Mouse (Mus musculus) gastrocnemius, adult 8-10 months (tissue): Measurements from ENCODE around the gene Arap1. TPM values are rescaled to one million over a fixed set of nuclear protein-coding genes. Genes with fewer than 3 reads are reported as not detected.
A peak's percentile ranks its signal among the peaks of the same experiment; 100 is the strongest.

ENCODE experiments used
- DNase-seq, 2 experiments: peaks; one replicate each; pipeline ENCODE4 v3.0.0; 2022; ENCODE audit warnings: low spot score in 2 of 2
- total RNA-seq, 4 experiments: library from RNA; stranded (reverse); gene quantifications; 2 replicates each; pipeline ENCODE4 v1.2.4; 2022

The Arap1 gene
- total RNA-seq, 4 experiments from 2014 or later = 16.1 to 18.5 (median 17.1) TPM

GRCm38 (mm10) chr7:101361021-101361420 lies 13.2 kb downstream of the Arap1 start:
- no peak for DNase-seq

- no peak for DNase-seq
Measured at GRCm38 (mm10) chr7:101361767-101362166, 13.9 kb downstream of the Arap1 start.

GRCm38 (mm10) chr7:101362791-101363191 lies 14.9 kb downstream of the Arap1 start:
- no peak for DNase-seq

GRCm38 (mm10) chr7:101363914-101364313 lies 16.0 kb downstream of the Arap1 start:
- DNase-seq = no peak

GRCm38 (mm10) chr7:101367901-101368852 lies 20.3 kb downstream of the Arap1 start:
- DNase-seq = no peak

- no peak for DNase-seq
Measured at GRCm38 (mm10) chr7:101369666-101370065, 21.8 kb downstream of the Arap1 start.

GRCm38 (mm10) chr7:101373082-101373481 lies 25.2 kb downstream of the Arap1 start:
- no peak for DNase-seq

- DNase-seq = no peak
Measured at GRCm38 (mm10) chr7:101374155-101374554, 26.3 kb downstream of the Arap1 start.

GRCm38 (mm10) chr7:101376701-101377340 lies 29.0 kb downstream of the Arap1 start:
- no peak for DNase-seq

GRCm38 (mm10) chr7:101377741-101378262 lies 29.9 kb downstream of the Arap1 start:
- DNase-seq = peak; percentile 71 to 74

GRCm38 (mm10) chr7:101378285-101378684 lies 30.4 kb downstream of the Arap1 start:
- no peak for DNase-seq

- DNase-seq = no peak
Measured at GRCm38 (mm10) chr7:101378796-101379465, 31.1 kb downstream of the Arap1 start.

- no peak for DNase-seq
Measured at GRCm38 (mm10) chr7:101379732-101380131, 31.9 kb downstream of the Arap1 start.

GRCm38 (mm10) chr7:101381512-101381911 lies 33.6 kb downstream of the Arap1 start:
- DNase-seq = no peak

- peak; percentile 40 to 47 for DNase-seq
Measured at GRCm38 (mm10) chr7:101382378-101382777, 34.5 kb downstream of the Arap1 start.

- DNase-seq = no peak
Measured at GRCm38 (mm10) chr7:101383756-101384155, 35.9 kb downstream of the Arap1 start.

- DNase-seq = no peak
Measured at GRCm38 (mm10) chr7:101384931-101385330, 37.1 kb downstream of the Arap1 start.

- DNase-seq = no peak
Measured at GRCm38 (mm10) chr7:101385331-101385733, 37.5 kb downstream of the Arap1 start.

- DNase-seq = no peak
Measured at GRCm38 (mm10) chr7:101385866-101386452, 38.1 kb downstream of the Arap1 start.

- DNase-seq = no peak
Measured at GRCm38 (mm10) chr7:101389256-101389655, 41.4 kb downstream of the Arap1 start.

- no peak for DNase-seq
Measured at GRCm38 (mm10) chr7:101391909-101392479, 44.1 kb downstream of the Arap1 start.
